Mouse (Mus musculus): ENCODE data around the gene Nop9. TPM values are rescaled to one million over a fixed set of nuclear protein-coding genes. Genes with fewer than 3 reads are reported as not detected.

The Nop9 gene
- polyA plus RNA-seq (2016; fragmentation: Nextera tagmentation; extraction: Ambion mirVana): 68.7 and 71.4 TPM in 2 replicates

DNA sequence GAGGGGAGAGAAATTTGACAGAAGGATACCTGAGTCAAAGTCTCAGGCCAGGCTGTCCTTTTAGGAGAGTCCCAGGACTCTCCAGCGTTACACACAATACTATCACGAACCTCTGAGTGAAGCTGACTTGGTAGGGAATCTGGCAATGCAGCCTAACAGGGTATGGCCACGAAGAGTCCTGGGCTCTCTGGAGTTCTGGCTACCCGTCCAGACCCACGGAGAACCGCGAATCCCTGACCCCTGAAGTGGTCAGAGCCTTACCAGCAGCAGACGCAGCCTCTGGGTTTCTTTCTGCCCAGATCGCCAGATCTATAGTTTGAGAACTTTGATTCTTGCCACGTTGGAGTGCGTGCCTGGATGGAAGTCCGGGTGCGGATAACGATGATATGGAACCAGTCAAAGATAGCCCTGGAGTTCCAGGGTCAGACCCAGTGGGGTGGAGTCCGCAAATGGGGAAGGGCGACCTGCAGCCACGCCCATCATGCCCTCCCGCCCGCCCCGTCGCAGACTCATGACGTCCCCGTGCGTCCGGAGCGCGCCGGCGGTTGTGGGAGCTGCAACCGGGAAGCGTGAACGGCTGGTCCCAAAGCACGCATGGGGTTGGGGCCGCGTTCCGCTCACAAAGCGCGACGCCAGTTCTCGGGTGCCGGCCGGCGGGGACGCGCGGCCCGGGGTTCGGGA is at the start of gene Nop9, which contains the start of gene Dhrs1:
Gene Nop9, plus strand, starts transcription at position 514 of the 681 bp plus-strand sequence.
Gene Dhrs1, minus strand, starts transcription at position 511 of the 681 bp plus-strand sequence.
- Histone ChIP-seq H3K4me3 (peak within 1 kb of the TSS; percentile 94), H3K9me3 (replicated peaks) (no peaks in the 10 kb centered on the region), H3K27me3 (ENCODE audit: low read depth, poor library complexity, severe bottlenecking) (no peaks in the 10 kb centered on the region), H3K27ac (peak within 1 kb of the TSS; percentile 87), H3K4me1 (peaks cover 31% of the 10 kb centered on the region), H3K36me3 (peaks cover 49% of the 10 kb centered on the region)
- 2% methylated on average over 48 of the region's 48 CpGs for WGBS
- peak; percentile 98 for DNase-seq (ENCODE audit: low spot score)

DNA sequence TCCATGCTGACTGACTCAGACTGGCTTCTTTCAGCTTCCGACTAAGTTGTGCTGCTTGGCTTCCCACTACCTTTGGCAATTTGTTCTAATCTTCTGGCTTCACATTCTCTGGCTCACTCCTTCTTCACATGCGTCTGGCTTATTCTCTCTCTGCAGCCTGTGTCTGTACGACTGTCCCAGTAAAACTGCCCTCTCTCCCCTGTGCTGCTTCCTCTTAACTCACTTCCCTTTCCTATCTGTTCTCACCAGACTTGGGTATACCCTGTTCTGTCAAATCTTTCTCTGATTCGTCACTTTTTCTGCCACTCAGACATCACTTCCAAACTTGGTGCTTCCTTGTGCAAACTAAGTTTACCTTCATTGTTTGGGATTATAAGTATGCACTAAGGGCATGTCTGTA is 48.3 kb upstream of the Nop9 start:
- H3K27ac ChIP-seq: no peak overlapping the region
- DNase-seq (ENCODE audit: low spot score): no peak
- no peak overlapping the region for H3K4me3 ChIP-seq
- no peaks in the 10 kb centered on the region for H3K36me3 ChIP-seq
- WGBS: 87% methylated on average over 4 of the region's 4 CpGs
- no peaks in the 10 kb centered on the region for H3K9me3 ChIP-seq (replicated peaks)
- H3K4me1 ChIP-seq: no peaks in the 10 kb centered on the region
- no peaks in the 10 kb centered on the region for H3K27me3 ChIP-seq (ENCODE audit: low read depth, poor library complexity, severe bottlenecking)

DNA sequence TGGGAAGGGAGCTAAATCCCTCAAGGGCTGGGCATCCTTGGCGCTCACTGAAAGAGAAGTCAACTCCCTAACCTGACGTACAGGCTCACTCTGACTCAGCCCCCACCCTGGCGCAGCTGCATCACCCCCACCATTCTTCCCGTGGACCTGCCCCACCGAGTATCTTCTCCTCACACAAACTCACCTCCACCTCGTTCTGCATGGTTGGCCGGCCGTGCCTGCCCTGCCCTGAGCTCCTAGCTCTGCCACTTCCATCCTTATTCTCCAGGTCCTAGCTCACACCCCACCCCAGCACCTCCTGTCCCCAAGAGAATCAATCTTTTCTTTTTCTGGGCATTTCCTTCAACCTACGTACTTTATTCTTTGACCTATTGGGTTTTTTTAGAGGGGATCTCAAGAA is 44.4 kb upstream of the Nop9 start:
- Histone ChIP-seq H3K9me3 (replicated peaks) (no peaks in the 10 kb centered on the region), H3K27ac (no peak overlapping the region), H3K4me3 (no peak overlapping the region), H3K36me3 (no peaks in the 10 kb centered on the region), H3K27me3 (ENCODE audit: low read depth, poor library complexity, severe bottlenecking) (no peaks in the 10 kb centered on the region), H3K4me1 (peaks cover 7% of the 10 kb centered on the region)
- 80% methylated on average over 9 of the region's 9 CpGs for WGBS
- no peak for DNase-seq (ENCODE audit: low spot score)

DNA sequence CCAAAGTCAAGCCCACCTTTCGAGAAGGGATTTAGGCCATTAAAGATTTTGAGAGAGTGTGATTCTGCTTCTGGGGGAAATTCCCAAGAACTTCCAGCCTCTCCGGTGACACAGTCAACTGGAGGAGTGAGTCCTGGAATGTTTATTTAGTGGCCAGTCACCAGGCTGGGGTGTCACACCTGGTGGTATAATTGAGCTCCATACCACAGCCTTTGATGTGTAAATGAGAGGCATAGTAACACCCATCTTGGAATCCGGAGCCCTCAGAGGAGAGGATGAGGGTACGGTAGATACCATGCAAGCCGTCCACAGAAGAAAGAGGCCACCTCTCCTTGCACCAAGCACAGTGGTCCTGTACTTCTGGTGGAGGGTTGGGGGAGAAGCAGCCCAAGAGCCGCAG is 42.7 kb upstream of the Nop9 start:
- Histone ChIP-seq H3K4me1 (peaks cover 7% of the 10 kb centered on the region), H3K27me3 (ENCODE audit: low read depth, poor library complexity, severe bottlenecking) (no peaks in the 10 kb centered on the region), H3K36me3 (no peaks in the 10 kb centered on the region), H3K9me3 (replicated peaks) (no peaks in the 10 kb centered on the region), H3K27ac (no peak overlapping the region), H3K4me3 (no peak overlapping the region)
- DNase-seq (ENCODE audit: low spot score): no peak
- 56% methylated on average over 6 of the region's 6 CpGs for WGBS

DNA sequence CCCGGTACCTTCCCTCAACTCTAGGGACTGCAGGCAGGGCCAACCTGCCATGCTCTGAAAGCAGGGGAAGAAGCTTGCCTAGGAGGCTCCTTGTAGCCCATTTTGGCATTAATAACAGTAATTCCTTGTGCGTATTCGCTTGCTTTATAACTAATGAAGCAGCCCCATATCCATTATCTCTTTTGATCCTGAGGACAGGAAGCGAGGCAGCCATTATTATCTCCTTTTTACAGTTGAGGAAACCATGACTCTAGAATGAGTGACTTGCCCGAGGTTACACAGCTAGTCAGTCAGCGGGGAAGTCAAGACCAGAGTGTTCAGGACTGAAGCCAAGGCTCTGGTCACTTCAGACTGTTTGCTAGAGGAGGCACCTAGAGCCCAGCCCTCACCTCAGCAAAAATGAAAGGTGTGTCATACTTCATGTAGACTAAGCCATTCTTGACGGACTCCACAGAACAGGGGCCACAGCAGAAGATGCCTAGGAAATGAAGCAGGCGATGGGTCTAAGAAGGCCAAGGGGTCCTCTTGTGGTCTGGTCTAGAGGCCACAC is 39.4 kb upstream of the Nop9 start:
- Histone ChIP-seq H3K9me3 (replicated peaks) (no peaks in the 10 kb centered on the region), H3K4me1 (peaks cover 7% of the 10 kb centered on the region), H3K36me3 (no peaks in the 10 kb centered on the region), H3K27ac (no peak overlapping the region), H3K27me3 (ENCODE audit: low read depth, poor library complexity, severe bottlenecking) (peaks cover 5% of the 10 kb centered on the region), H3K4me3 (no peak overlapping the region)
- WGBS: 88% methylated on average over 8 of the region's 8 CpGs
- DNase-seq (ENCODE audit: low spot score): no peak

DNA sequence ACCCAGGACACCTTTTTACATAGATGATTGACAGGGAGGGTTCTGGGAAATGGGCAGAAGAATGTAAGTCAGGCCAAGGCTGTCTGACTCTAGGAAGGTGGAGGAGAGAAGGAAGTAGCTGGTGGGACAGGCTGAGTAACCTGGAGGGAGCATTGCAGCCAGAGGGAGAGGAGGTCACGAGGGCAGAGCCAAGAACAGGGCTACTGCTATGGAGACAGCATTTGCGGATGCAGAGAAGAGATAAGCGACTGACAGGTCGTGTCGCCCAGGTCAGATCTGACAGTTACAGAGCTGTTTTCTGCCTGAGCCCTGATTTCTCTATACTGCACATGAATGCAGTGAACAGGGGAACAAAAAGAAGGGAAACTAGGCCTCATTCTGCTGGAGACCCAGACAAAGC is 38.1 kb upstream of the Nop9 start:
- Histone ChIP-seq H3K27me3 (ENCODE audit: low read depth, poor library complexity, severe bottlenecking) (peaks cover 17% of the 10 kb centered on the region), H3K36me3 (no peaks in the 10 kb centered on the region), H3K9me3 (replicated peaks) (no peaks in the 10 kb centered on the region), H3K27ac (no peak overlapping the region), H3K4me1 (peaks cover 7% of the 10 kb centered on the region), H3K4me3 (no peak overlapping the region)
- DNase-seq (ENCODE audit: low spot score): no peak
- WGBS: 81% methylated on average over 5 of the region's 5 CpGs

DNA sequence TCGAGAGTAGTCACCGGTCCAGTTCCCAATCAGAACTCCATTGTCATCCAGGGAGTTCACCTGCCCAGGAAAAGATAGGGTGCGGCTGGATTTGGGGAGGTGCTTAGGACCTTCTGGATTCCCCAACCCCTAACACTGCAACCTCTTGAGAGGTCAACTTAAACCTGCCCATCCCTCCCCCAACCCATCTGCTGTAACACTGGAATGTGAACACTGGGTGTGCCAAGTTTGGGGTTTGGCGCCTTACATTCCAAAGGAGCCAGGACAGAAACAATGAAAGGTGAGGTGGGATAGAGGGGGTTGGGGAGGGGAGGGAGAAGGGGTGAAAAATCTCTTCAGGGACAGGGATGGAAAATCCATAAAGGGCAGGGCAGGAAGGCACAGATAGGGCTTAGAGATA is 36.0 kb upstream of the Nop9 start:
- H3K4me1 ChIP-seq: peaks cover 15% of the 10 kb centered on the region
- peaks cover 36% of the 10 kb centered on the region for H3K27me3 ChIP-seq (ENCODE audit: low read depth, poor library complexity, severe bottlenecking)
- no peaks in the 10 kb centered on the region for H3K9me3 ChIP-seq (replicated peaks)
- H3K36me3 ChIP-seq: no peaks in the 10 kb centered on the region
- no peak for DNase-seq (ENCODE audit: low spot score)
- H3K4me3 ChIP-seq: no peak overlapping the region
- WGBS: 89% methylated on average over 4 of the region's 4 CpGs
- no peak overlapping the region for H3K27ac ChIP-seq

DNA sequence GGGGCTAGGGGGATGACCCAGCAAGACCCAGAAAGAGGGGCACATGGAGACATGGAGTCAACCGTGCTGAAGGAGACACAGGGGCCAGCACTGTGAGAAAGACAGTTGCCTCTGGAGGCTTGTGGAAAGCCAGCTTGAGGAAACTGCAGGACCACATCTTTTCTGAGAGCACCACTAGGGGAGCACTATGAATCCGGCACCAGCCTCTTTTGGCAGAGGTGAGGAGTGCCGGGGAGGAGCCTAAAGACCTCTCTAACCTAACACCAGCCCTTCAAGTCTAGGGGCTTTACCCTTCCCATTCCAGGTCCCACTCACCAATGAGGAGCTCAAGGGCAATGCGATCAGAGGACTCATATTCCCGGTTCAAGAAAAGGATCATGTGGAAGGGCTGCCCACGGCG is 33.7 kb upstream of the Nop9 start:
- Histone ChIP-seq H3K27me3 (ENCODE audit: low read depth, poor library complexity, severe bottlenecking) (peaks cover 36% of the 10 kb centered on the region), H3K9me3 (replicated peaks) (no peaks in the 10 kb centered on the region), H3K4me1 (peaks cover 15% of the 10 kb centered on the region), H3K4me3 (no peak overlapping the region), H3K36me3 (peaks cover 7% of the 10 kb centered on the region), H3K27ac (no peak overlapping the region)
- 79% methylated on average over 7 of the region's 7 CpGs for WGBS
- no peak for DNase-seq (ENCODE audit: low spot score)

DNA sequence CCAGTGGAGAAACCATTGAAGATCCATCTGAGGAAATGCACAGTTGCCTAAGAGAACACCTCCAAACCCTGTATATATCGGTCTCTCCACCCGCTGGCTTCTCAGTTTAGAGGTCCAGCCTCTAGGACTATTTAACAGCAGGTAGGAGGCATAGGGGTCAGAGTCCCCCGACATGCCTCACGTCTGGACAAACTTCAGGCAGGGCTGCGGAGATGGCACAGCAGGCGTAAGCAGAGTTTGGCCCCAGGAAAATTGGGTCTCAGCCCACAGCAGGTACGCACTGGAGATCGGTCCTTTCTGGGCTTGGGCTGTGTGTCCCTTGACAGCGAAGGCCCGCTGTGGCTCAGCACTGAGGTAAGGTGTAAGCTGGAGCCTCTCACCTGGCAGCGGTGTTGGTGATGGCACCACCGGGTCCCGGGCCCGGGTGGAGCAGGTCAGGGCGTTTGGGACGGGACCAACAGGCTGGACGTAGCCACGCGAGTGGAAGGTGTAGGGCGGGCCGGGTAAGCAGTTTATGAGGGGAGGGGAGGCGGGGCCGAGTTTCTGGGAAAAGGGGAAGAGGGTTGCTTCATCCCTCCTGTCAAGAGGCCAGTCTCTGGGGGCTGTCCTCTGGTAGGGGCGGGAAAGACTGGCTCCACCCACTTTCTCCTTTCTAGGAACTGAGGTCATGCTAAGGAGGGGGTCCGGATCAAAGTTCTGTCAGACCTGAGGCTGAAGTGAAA is 32.3 kb upstream of the Nop9 start:
- H3K9me3 ChIP-seq (replicated peaks): no peaks in the 10 kb centered on the region
- DNase-seq (ENCODE audit: low spot score): peak; percentile 36
- peaks cover 19% of the 10 kb centered on the region for H3K36me3 ChIP-seq
- WGBS: 15% methylated on average over 25 of the region's 25 CpGs
- no peak overlapping the region for H3K27ac ChIP-seq
- peak overlapping the region; percentile 37 for H3K4me3 ChIP-seq
- H3K4me1 ChIP-seq: peaks cover 20% of the 10 kb centered on the region
- peaks cover 36% of the 10 kb centered on the region for H3K27me3 ChIP-seq (ENCODE audit: low read depth, poor library complexity, severe bottlenecking)

DNA sequence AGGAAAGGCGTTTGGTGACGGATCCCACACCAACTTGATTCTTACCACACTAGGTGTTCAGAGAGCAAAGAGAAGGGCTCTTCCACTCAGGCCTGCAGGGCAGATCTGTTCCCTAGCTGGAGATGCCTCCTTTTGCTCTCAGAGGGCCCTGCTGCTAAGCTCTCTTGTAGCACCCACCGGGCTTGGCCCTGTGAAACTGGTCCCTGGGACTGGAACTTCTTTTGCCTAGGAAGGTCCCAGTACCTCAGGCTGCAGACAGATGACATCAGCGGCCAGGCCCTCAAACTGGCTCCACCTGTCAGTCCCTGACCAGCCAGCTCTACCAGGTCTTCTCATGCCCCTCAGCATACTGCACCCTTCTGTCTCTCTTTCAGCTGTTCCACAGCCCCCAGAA is 31.8 kb upstream of the Nop9 start, which contains the start of gene Tgm1:
Gene Tgm1, minus strand, starts transcription at position 198 of the 394 bp plus-strand sequence.
- peaks cover 36% of the 10 kb centered on the region for H3K27me3 ChIP-seq (ENCODE audit: low read depth, poor library complexity, severe bottlenecking)
- no peaks in the 10 kb centered on the region for H3K9me3 ChIP-seq (replicated peaks)
- peaks cover 20% of the 10 kb centered on the region for H3K4me1 ChIP-seq
- DNase-seq (ENCODE audit: low spot score): no peak
- peak within 1 kb of the TSS; percentile 37 for H3K4me3 ChIP-seq
- 16% methylated on average over 4 of the region's 4 CpGs for WGBS
- H3K36me3 ChIP-seq: peaks cover 24% of the 10 kb centered on the region
- H3K27ac ChIP-seq: no peak within 1 kb of the TSS

DNA sequence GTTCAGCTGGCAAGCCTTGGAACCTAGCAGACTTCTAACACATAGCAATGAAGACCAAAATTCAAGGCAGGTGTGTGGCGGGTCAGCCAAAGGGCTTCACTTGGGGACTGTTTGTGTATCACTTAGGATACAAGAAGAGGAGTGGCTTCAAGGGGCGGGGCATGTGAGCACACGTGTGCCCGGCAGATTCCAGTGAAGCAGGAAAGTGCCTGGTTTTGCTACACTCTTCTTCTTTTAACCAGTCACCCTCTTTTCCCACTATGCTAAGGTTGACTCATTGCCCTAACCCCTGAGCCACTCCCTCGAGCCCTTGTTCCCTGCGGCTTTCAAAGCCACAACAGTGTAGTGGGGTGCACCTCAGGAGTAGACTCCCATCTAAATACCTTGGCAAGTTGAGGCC is 30.6 kb upstream of the Nop9 start:
- H3K4me3 ChIP-seq: no peak overlapping the region
- H3K4me1 ChIP-seq: peaks cover 20% of the 10 kb centered on the region
- peaks cover 36% of the 10 kb centered on the region for H3K27me3 ChIP-seq (ENCODE audit: low read depth, poor library complexity, severe bottlenecking)
- H3K9me3 ChIP-seq (replicated peaks): no peaks in the 10 kb centered on the region
- no peak overlapping the region for H3K27ac ChIP-seq
- no peak for DNase-seq (ENCODE audit: low spot score)
- H3K36me3 ChIP-seq: peaks cover 33% of the 10 kb centered on the region
- 33% methylated on average over 6 of the region's 6 CpGs for WGBS

DNA sequence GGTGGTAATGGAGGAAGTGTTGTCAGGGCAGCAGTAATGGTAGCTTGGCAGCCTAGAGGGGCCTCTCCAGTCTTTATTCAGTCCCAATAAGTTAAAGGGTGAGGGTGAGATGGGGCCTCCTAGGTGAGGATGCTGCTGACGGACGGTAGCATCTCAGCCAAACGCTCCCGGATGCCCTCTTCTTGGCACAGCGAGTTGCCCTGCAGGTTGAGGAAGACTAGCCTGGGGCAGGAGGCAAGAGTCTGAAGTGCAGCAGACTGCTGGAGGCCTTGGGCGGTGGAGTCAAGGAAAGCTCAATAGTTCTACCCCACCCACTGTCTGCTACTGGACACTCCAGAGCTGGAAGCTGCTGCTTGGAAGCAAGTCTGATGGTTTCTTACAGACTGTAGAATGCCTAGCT is 29.2 kb upstream of the Nop9 start:
- H3K27me3 ChIP-seq (ENCODE audit: low read depth, poor library complexity, severe bottlenecking): peaks cover 30% of the 10 kb centered on the region
- H3K4me3 ChIP-seq: no peak overlapping the region
- H3K4me1 ChIP-seq: peaks cover 24% of the 10 kb centered on the region
- H3K9me3 ChIP-seq (replicated peaks): no peaks in the 10 kb centered on the region
- DNase-seq (ENCODE audit: low spot score): no peak
- H3K27ac ChIP-seq: no peak overlapping the region
- H3K36me3 ChIP-seq: peaks cover 37% of the 10 kb centered on the region
- WGBS: 96% methylated on average over 6 of the region's 6 CpGs

DNA sequence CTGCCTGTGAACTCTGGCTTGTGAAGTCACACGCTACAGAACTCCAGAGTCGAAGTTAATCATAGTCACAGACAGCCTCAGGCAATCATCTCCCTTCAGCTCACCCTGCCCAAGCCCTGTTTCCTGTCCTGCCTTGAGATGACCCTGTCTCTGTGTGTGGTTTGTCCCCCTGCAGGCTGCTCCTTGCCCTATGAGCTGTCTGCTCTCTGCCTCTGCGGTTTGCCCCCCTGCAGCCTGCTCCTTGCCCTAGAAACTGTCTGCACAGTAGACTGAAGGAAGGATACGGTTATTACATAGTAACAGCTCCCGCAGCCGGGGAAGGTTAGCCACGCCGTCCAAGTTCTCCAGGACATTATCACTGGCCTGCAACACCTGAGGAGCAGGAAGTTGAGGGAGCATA is 28.6 kb upstream of the Nop9 start:
- H3K36me3 ChIP-seq: peaks cover 37% of the 10 kb centered on the region
- peaks cover 28% of the 10 kb centered on the region for H3K4me1 ChIP-seq
- WGBS: 75% methylated on average over 8 of the region's 8 CpGs
- no peak for DNase-seq (ENCODE audit: low spot score)
- H3K4me3 ChIP-seq: no peak overlapping the region
- peaks cover 24% of the 10 kb centered on the region for H3K27me3 ChIP-seq (ENCODE audit: low read depth, poor library complexity, severe bottlenecking)
- no peaks in the 10 kb centered on the region for H3K9me3 ChIP-seq (replicated peaks)
- H3K27ac ChIP-seq: no peak overlapping the region
